Mouse (Mus musculus) forebrain, embryonic 13.5 days (tissue): ENCODE results near the gene Gpr18. TPM values are rescaled to one million over a fixed set of nuclear protein-coding genes. Genes with fewer than 3 reads are reported as not detected.

Experiments
- ATAC-seq: fragments of 200-750 bp; cut with Nextera tagmentation; 2 replicates; pipeline ENCODE4 v1.8.0; 2017
- H3K27ac ChIP-seq: fragments of 300-500 bp; sonication (generic); 2 replicates; pipeline ENCODE4 v1.5.1; 2015; ENCODE audit warnings: inconsistent platforms, mild to moderate bottlenecking, moderate library complexity
- H3K27me3 ChIP-seq: fragments of 300-500 bp; sonication (generic); 2 replicates; pipeline ENCODE4 v1.6.1; 2015; ENCODE audit warnings: mild to moderate bottlenecking, inconsistent platforms
- H3K36me3 ChIP-seq: fragments of 300-500 bp; sonication (generic); 2 replicates; pipeline ENCODE4 v1.6.1; 2015; ENCODE audit warnings: mild to moderate bottlenecking, inconsistent platforms; ENCODE audit not compliant: poor library complexity, severe bottlenecking
- H3K4me1 ChIP-seq: fragments of 300-500 bp; sonication (generic); 2 replicates; pipeline ENCODE4 v1.6.1; 2015; ENCODE audit warnings: inconsistent platforms
- H3K4me2 ChIP-seq: fragments of 300-500 bp; sonication (generic); 2 replicates; pipeline ENCODE4 v1.6.1; 2015; ENCODE audit warnings: inconsistent platforms, mild to moderate bottlenecking, moderate library complexity
- H3K4me3 ChIP-seq: fragments of 300-500 bp; sonication (generic); 2 replicates; pipeline ENCODE4 v1.5.1; 2015; ENCODE audit warnings: mild to moderate bottlenecking, inconsistent platforms
- H3K9ac ChIP-seq: fragments of 300-500 bp; sonication (generic); 2 replicates; pipeline ENCODE4 v1.6.1; 2015; ENCODE audit warnings: mild to moderate bottlenecking, inconsistent platforms
- H3K9me3 ChIP-seq: fragments of 300-500 bp; sonication (generic); replicated peaks from 2 replicates; pipeline ENCODE4 v1.6.1; 2016; ENCODE audit warnings: inconsistent platforms
- WGBS: fragments of 180-500 bp; shearing (Covaris S2); methylation state at CpG from one replicate; pipeline ENCODE4 v1.1.7; 2015; 5-methylcytosine and 5-hydroxymethylcytosine counted together
- polyA plus RNA-seq: library from polyadenylated mRNA; unstranded; fragments of >200 nt; fragmentation: Nextera tagmentation; extraction: Ambion mirVana; gene quantifications from 2 replicates; pipeline ENCODE4 v1.2.1, GENCODE M21; 2015

The Gpr18 gene
- 0.14 and 0.23 TPM in 2 replicates for polyA plus RNA-seq

DNA sequence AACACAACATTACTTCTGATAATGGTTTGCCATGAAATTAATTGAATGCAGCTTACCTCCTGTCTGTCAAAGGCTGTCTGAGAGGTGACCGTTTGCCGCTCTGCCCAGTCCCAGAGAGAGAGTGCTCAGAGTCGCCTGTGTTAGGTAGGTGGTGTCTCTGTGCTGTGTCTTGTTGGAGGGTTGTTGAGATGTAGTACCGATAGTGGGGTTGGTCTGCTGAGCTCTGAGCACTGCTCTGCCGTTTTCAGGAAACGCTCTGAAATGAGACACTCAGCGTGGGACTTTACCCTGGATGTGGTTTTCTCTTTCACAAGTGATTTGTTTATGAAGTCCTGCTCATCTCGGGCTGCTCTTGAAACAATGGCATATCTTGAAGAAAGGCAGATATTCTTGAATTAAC is at the start of gene Gpr18:
TSS of gene Gpr18 (minus strand) at position 161 of the 400 bp plus-strand sequence.
- Histone ChIP-seq H3K4me3 (no peak within 1 kb of the TSS), H3K36me3 (peaks cover 39% of the 10 kb centered on the region), H3K27me3 (no peaks in the 10 kb centered on the region), H3K4me1 (no peaks in the 10 kb centered on the region), H3K9ac (no peak within 1 kb of the TSS), H3K9me3 (no peaks in the 10 kb centered on the region), H3K27ac (no peak within 1 kb of the TSS), H3K4me2 (no peak within 1 kb of the TSS)
- WGBS: 85% methylated on average over 8 of the region's 8 CpGs
- no peak for ATAC-seq

DNA sequence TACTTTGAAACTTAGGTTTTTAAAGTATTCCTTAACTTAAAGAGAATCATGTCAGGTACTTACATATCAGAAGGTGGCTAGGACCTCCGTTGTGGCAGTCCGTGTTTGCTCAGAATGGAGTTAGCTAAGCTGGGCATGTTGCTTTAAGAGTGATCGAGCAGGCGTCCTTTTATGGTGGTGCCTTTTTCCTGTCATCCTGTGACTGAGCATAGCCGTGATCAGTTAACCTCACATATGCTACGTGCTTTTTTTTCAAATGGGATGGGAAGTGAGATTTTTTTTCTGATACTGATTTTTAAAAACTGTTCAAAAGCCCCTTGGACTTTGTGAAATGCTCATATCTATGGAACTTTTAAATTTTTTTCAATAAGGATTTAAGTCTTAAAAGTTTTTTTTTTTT is 49.4 kb upstream of the Gpr18 start, which contains the start of gene Gpr183:
TSS of gene Gpr183 (minus strand) at position 206 of the 400 bp plus-strand sequence.
- Histone ChIP-seq H3K27me3 (no peaks in the 10 kb centered on the region), H3K9me3 (no peaks in the 10 kb centered on the region), H3K36me3 (no peaks in the 10 kb centered on the region), H3K27ac (no peak within 1 kb of the TSS), H3K9ac (no peak within 1 kb of the TSS), H3K4me3 (no peak within 1 kb of the TSS), H3K4me1 (peaks cover 9% of the 10 kb centered on the region), H3K4me2 (no peak within 1 kb of the TSS)
- no peak for ATAC-seq
- 81% methylated on average over 6 of the region's 6 CpGs for WGBS

GRCm38 (mm10) chr14:121963942-121964335 is 48.4 kb upstream of the Gpr18 start:
- H3K36me3 ChIP-seq: no peaks in the 10 kb centered on the region
- no peaks in the 10 kb centered on the region for H3K9me3 ChIP-seq
- no peak overlapping the region for H3K9ac ChIP-seq
- no peak overlapping the region for H3K4me2 ChIP-seq
- H3K27ac ChIP-seq: no peak overlapping the region
- no peaks in the 10 kb centered on the region for H3K27me3 ChIP-seq
- WGBS: 51% methylated on average over 4 of the region's 4 CpGs
- H3K4me3 ChIP-seq: no peak overlapping the region
- peak; percentile 46 for ATAC-seq
- peaks cover 9% of the 10 kb centered on the region for H3K4me1 ChIP-seq

DNA sequence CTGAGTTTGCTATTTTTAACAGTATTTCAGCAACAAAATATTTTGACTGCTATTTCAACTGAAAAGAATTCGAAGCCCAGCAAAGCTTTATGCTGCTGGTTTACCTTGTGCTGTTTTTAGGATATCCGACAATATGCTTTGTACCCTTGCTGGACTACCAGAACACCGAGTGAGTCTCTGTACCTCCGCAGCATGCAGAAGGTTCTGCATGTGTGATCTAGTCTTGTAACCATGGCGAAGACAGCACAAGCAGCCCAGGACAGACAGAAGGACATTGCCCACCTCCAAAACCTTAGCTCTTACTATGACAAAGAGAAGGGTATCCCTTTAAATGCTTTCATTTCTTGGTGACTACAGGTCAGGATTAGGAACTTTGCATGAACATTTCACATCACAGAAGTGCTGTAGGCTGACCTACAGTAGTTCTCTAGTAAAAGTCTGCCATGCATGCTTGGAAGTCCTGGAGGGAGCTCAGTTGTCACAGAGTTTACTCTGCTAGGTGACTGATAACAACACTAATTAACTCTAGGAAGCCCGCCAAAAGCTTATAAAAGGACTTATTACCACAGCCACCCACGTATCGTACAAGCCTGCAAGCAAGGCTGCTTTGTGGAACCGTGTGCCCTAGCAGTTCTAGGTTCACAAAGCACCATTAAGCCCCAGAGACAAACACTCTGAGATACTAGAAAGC is 47.8 kb upstream of the Gpr18 start:
- Histone ChIP-seq H3K9ac (no peak overlapping the region), H3K4me1 (peaks cover 9% of the 10 kb centered on the region), H3K4me3 (no peak overlapping the region), H3K9me3 (no peaks in the 10 kb centered on the region), H3K4me2 (no peak overlapping the region), H3K27me3 (no peaks in the 10 kb centered on the region), H3K36me3 (no peaks in the 10 kb centered on the region), H3K27ac (no peak overlapping the region)
- 64% methylated on average over 9 of the region's 9 CpGs for WGBS
- ATAC-seq: peak; percentile 62

DNA sequence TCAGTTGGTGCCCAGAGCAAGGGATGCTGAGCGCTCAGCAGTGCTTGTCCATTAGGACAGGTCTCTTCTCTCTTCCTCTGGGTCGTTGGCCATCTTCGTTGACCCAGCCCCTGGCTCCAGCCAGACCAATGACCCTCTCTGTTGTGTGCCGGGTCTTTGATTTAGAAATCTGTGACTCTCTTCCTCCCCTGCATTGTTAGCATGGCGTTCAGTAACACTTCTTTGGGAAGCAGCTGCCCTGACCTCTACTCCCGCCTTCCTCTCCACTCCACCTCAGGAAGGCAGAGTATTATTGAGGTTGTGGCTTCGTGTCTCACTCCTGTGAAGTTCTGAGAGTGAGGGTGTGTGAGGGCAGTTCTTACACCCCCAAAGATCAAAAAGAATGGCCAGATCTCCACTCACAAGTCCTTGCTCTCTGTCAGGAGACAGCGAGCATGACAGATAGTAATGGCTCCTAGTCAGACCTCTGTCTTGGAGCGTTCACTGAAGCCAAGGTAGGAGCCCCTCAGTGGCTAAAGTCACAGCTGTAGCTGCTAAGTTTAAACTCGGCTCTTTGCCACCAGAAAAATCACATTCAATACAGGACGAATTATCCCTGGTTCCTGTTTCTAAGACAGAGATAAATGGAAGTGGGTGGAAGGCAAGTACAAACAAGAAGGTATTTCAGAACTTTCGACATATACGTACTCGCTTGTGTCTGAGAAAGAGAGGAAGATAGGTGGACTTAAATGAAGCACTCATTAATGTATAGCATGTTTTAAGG is 46.7 kb upstream of the Gpr18 start:
- H3K4me1 ChIP-seq: peaks cover 9% of the 10 kb centered on the region
- WGBS: 85% methylated on average over 14 of the region's 14 CpGs
- no peak overlapping the region for H3K4me2 ChIP-seq
- no peak overlapping the region for H3K27ac ChIP-seq
- H3K9ac ChIP-seq: no peak overlapping the region
- ATAC-seq: no peak
- no peaks in the 10 kb centered on the region for H3K9me3 ChIP-seq
- H3K4me3 ChIP-seq: no peak overlapping the region
- H3K36me3 ChIP-seq: no peaks in the 10 kb centered on the region
- no peaks in the 10 kb centered on the region for H3K27me3 ChIP-seq

DNA sequence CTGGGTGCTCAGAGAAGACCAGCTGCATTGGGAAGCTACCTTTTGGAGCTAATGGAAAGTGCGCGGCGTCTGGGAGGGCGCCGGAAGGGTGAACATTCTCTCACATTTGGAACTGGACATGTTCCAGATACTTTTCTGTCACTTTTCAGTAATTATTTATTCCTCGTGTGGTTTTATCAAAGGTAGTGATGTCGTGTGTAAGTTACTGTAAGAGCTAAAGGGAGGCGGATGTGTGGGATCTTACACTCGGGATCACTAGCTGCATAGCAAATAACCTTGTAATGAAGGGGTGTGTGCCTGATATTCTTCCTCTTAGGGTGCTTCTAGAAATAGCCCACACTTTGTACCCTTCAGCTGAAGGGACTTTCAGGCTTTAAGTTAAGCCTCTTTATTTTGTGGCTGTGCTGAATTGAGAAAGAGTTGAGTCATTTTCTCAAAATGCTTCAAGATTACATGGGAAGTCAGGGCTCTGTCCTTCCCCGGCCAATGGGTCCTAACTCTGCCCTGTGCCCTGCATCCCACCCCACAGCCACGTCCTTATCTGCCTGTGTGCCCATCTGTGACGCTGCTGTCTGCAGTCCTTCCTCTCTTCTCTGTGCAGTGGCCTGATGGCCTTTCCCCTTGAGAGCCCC is 46.0 kb upstream of the Gpr18 start:
- WGBS: 89% methylated on average over 12 of the region's 12 CpGs
- no peak overlapping the region for H3K4me2 ChIP-seq

GRCm38 (mm10) chr14:121960997-121961396 is 45.4 kb upstream of the Gpr18 start:
- no peaks in the 10 kb centered on the region for H3K36me3 ChIP-seq
- H3K9ac ChIP-seq: no peak overlapping the region
- H3K9me3 ChIP-seq: no peaks in the 10 kb centered on the region
- H3K4me3 ChIP-seq: no peak overlapping the region
- H3K4me2 ChIP-seq: no peak overlapping the region
- peaks cover 9% of the 10 kb centered on the region for H3K4me1 ChIP-seq
- no peaks in the 10 kb centered on the region for H3K27me3 ChIP-seq
- WGBS: 74% methylated on average over 6 of the region's 6 CpGs
- no peak for ATAC-seq
- H3K27ac ChIP-seq: no peak overlapping the region

More for the DNA sequence above, 46.0 kb upstream of the Gpr18 start:
- no peak overlapping the region for H3K9ac ChIP-seq
- peaks cover 9% of the 10 kb centered on the region for H3K4me1 ChIP-seq
- H3K27ac ChIP-seq: no peak overlapping the region
- no peaks in the 10 kb centered on the region for H3K9me3 ChIP-seq
- H3K27me3 ChIP-seq: no peaks in the 10 kb centered on the region
- H3K36me3 ChIP-seq: no peaks in the 10 kb centered on the region
- no peak for ATAC-seq
- no peak overlapping the region for H3K4me3 ChIP-seq

- Histone ChIP-seq H3K9me3 (no peaks in the 10 kb centered on the region), H3K4me2 (no peak overlapping the region), H3K9ac (no peak overlapping the region), H3K4me1 (peaks cover 9% of the 10 kb centered on the region), H3K27me3 (no peaks in the 10 kb centered on the region), H3K36me3 (no peaks in the 10 kb centered on the region), H3K4me3 (no peak overlapping the region), H3K27ac (no peak overlapping the region)
- 87% methylated on average over 2 of the region's 2 CpGs for WGBS
- ATAC-seq: no peak
Observed at GRCm38 (mm10) chr14:121960531-121960930, 45.0 kb upstream of the Gpr18 start.

- H3K4me3 ChIP-seq: no peak overlapping the region
- H3K9ac ChIP-seq: no peak overlapping the region
- H3K36me3 ChIP-seq: no peaks in the 10 kb centered on the region
- no peak for ATAC-seq
- WGBS: 92% methylated on average over 4 of the region's 4 CpGs
- H3K4me1 ChIP-seq: peaks cover 9% of the 10 kb centered on the region
- no peak overlapping the region for H3K27ac ChIP-seq
- H3K27me3 ChIP-seq: no peaks in the 10 kb centered on the region
- no peaks in the 10 kb centered on the region for H3K9me3 ChIP-seq
- H3K4me2 ChIP-seq: no peak overlapping the region
Observed at GRCm38 (mm10) chr14:121960031-121960430, 44.5 kb upstream of the Gpr18 start.

- no peaks in the 10 kb centered on the region for H3K9me3 ChIP-seq
Observed at GRCm38 (mm10) chr14:121959538-121959980, 44.0 kb upstream of the Gpr18 start.

DNA sequence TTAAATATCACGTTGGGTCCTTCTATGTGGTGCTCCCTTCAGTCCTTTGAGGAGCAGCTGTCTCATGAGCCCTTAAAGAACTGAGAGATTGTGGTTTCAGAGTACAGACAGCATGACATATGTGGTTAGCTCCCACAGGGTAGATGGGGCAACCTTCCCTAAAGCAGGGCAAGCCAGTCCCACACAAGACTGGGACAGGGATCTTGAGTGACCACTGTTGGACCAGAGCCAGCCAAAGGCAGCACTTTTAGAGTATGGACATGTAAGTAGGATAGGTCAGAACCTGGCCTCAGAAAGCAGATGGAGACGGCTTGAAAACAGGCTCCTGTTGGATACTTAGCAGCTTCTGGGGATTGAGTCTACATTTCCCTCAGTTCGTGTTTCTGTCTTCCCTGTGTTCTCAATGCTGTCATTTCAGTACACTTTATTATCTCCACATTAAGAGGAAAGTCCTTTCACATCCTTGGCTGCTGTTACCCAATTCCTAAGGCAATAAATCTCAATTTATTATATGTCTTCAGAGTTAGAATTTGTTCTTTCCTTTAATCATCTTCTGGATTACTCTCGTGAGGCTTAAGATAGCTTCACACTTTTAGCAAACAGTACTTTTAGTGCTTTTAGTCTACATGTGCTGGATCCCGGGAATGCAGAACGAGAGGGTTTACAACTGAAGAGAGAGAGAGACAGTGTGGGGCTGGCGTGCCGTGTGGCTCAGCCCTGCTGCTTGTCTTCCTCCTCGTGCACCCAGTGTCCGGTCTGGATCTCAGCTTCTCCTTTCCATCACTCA is 43.4 kb upstream of the Gpr18 start:
- H3K4me2 ChIP-seq: no peak overlapping the region
- H3K36me3 ChIP-seq: peaks cover 4% of the 10 kb centered on the region; the same call in 1 of the 2 replicates
- 90% methylated on average over 10 of the region's 10 CpGs for WGBS
- no peak for ATAC-seq
- H3K27ac ChIP-seq: no peak overlapping the region
- peaks cover 7% of the 10 kb centered on the region for H3K4me1 ChIP-seq
- no peaks in the 10 kb centered on the region for H3K27me3 ChIP-seq
- no peaks in the 10 kb centered on the region for H3K9me3 ChIP-seq
- H3K4me3 ChIP-seq: no peak overlapping the region
- no peak overlapping the region for H3K9ac ChIP-seq

More at GRCm38 (mm10) chr14:121959538-121959980, 44.0 kb upstream of the Gpr18 start:
- no peaks in the 10 kb centered on the region for H3K36me3 ChIP-seq
- H3K27me3 ChIP-seq: no peaks in the 10 kb centered on the region
- no peak overlapping the region for H3K9ac ChIP-seq
- H3K4me1 ChIP-seq: peaks cover 9% of the 10 kb centered on the region
- no peak overlapping the region for H3K4me2 ChIP-seq
- H3K27ac ChIP-seq: no peak overlapping the region
- WGBS: 89% methylated on average over 3 of the region's 3 CpGs
- ATAC-seq: no peak
- no peak overlapping the region for H3K4me3 ChIP-seq
